Mouse (Mus musculus) megakaryocyte, embryonic 14.5 days (primary cell): ENCODE measurements around the gene Rsrc1.

Experiments
- FLI1 ChIP-seq: IDR thresholded peaks from 2 replicates; pipeline ENCODE4 v1.6.1; 2012; ENCODE audit warnings: low read length, inconsistent platforms, mixed read lengths
- GATA1 ChIP-seq: IDR thresholded peaks from 3 replicates; pipeline ENCODE4 v1.6.1; 2012; ENCODE audit warnings: mixed read lengths, low read length, inconsistent platforms, borderline replicate concordance

GRCm38 (mm10) chr3:67358376-67358775, 377.2 kb downstream of the Rsrc1 start:
- TF ChIP-seq GATA1 (no peak), FLI1 (no peak)
